Mouse (Mus musculus) cerebellum, adult 2 months (tissue): Measurements from ENCODE around the gene Usf3. TPM values are rescaled to one million over a fixed set of nuclear protein-coding genes. Genes with fewer than 3 reads are reported as not detected.

ENCODE experiments used
- DNase-seq, 2 experiments: peaks; one replicate each; pipeline ENCODE4 v3.0.0; 2021
- H3K27ac ChIP-seq: fragments of 200-500 bp; 2 replicates; pipeline ENCODE4 v1.5.1; 2012; ENCODE audit warnings: low read length, control low read depth, inconsistent platforms; ENCODE audit not compliant: insufficient read depth
- H3K27me3 ChIP-seq: fragments of 200-500 bp; 2 replicates; pipeline ENCODE4 v1.6.1; 2012; ENCODE audit warnings: inconsistent platforms, mild to moderate bottlenecking, low read length, moderate library complexity; ENCODE audit not compliant: control insufficient read depth, insufficient read depth
- H3K4me1 ChIP-seq: fragments of 200-500 bp; 2 replicates; pipeline ENCODE4 v1.6.1; 2011; ENCODE audit warnings: low read length; ENCODE audit not compliant: control insufficient read depth, insufficient read depth
- H3K4me3 ChIP-seq: fragments of 200-500 bp; replicated peaks from 2 replicates; pipeline ENCODE3; 2011; ENCODE audit warnings: mild to moderate bottlenecking, low read depth, low read length, control low read depth; ENCODE audit not compliant: insufficient read depth
- CTCF ChIP-seq: fragments of 200-500 bp; IDR thresholded peaks from 2 replicates; pipeline ENCODE4 v1.5.1; 2011; ENCODE audit warnings: low read depth, mild to moderate bottlenecking, control low read depth, low read length, moderate library complexity, borderline replicate concordance; ENCODE audit not compliant: insufficient read depth
- POLR2A ChIP-seq: fragments of 200-500 bp; IDR thresholded peaks from 2 replicates; pipeline ENCODE4 v1.6.1; 2011; ENCODE audit warnings: low read length, control low read depth, borderline replicate concordance; ENCODE audit not compliant: insufficient read depth
- WGBS: fragments of 180-500 bp; shearing (Covaris S2); methylation state at CpG from one replicate; pipeline ENCODE4 v1.1.7; 2018; 5-methylcytosine and 5-hydroxymethylcytosine counted together
- polyA plus RNA-seq: library from polyadenylated mRNA; depleted of rRNA; stranded (reverse); fragments of >200 nt; gene quantifications from 2 replicates; pipeline ENCODE4 v1.2.3, GENCODE M21; 2012

The Usf3 gene
- polyA plus RNA-seq, 1 experiment: 14.2 TPM

DNA sequence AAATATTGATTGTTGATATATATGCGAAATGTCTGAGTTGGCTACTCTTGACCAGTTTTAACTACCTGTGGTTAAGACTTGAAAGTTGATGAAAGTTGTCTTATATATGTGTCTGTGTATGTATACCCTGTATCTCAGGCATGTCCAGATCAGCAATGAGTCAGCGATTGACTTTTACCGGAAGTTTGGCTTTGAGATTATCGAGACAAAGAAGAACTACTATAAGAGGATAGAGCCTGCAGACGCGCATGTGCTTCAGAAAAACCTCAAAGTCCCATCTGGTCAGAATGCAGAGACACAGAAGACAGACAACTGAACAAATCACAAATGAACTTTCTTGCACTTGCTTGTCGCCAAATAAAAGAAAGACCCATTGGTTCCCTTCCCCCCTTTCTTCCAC lies 13.7 kb upstream of the Usf3 start:
- no peak for TF ChIP-seq POLR2A
- TF ChIP-seq CTCF: no peak
- 94% methylated on average over 7 of the region's 7 CpGs for WGBS
- H3K27me3 ChIP-seq: no peaks in the 10 kb centered on the region
- H3K4me1 ChIP-seq: no peaks in the 10 kb centered on the region
- no peak overlapping the region for H3K27ac ChIP-seq
- no peak overlapping the region for H3K4me3 ChIP-seq
- no peak for DNase-seq

DNA sequence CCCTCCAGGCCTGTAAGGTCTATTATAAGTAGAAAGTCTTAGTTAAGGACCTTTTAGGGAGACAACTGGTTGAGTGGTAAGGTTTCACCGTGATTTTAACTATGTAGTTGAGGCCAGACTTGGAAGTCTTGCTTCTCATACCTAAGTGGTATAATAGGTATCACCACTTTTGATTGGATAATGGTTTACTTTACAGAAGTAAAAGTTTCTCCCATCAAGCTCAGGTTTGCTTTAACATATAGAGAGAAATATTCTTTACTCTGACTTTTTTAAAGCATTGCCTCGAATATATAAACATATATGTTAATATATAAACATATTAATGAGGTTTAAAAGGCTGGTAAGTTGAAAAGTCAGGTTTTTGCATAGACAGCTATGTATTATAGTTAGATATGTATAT lies 9.2 kb upstream of the Usf3 start:
- no peaks in the 10 kb centered on the region for H3K4me1 ChIP-seq
- 92% methylated on average over 2 of the region's 2 CpGs for WGBS
- no peak for DNase-seq
- no peak for TF ChIP-seq CTCF
- TF ChIP-seq POLR2A: no peak
- no peak overlapping the region for H3K4me3 ChIP-seq
- no peaks in the 10 kb centered on the region for H3K27me3 ChIP-seq
- no peak overlapping the region for H3K27ac ChIP-seq

DNA sequence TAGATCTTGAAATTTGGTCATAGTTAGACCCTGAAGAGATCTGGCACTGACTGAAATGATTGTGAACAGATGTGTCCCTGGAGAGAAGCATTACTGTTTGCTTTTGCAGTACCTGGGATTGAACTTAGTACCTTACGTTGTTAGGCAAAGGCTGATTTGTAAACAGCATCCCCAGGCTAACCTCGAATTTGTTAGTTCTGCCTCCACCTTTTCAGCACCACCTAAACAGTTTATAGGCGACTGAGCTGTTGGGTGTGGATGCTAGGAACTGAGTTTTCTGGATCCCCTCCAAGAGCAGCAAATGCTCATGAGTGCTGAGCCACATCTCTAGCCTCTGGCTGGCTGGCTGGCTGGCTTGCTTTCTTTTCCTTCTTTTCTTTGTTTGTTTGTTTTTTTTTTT lies 7.9 kb upstream of the Usf3 start:
- no peak for DNase-seq
- no peaks in the 10 kb centered on the region for H3K4me1 ChIP-seq
- H3K4me3 ChIP-seq: no peak overlapping the region
- H3K27me3 ChIP-seq: no peaks in the 10 kb centered on the region
- TF ChIP-seq POLR2A (no peak), CTCF (no peak)
- WGBS: 59% methylated on average over 3 of the region's 3 CpGs
- H3K27ac ChIP-seq: no peak overlapping the region

GRCm38 (mm10) chr16:44168990-44169389 lies 4.1 kb upstream of the Usf3 start:
- WGBS: 87% methylated on average over 4 of the region's 4 CpGs
- no peaks in the 10 kb centered on the region for H3K4me1 ChIP-seq
- TF ChIP-seq POLR2A (no peak), CTCF (no peak)
- DNase-seq: no peak
- H3K27ac ChIP-seq: no peak overlapping the region
- H3K27me3 ChIP-seq: no peaks in the 10 kb centered on the region
- H3K4me3 ChIP-seq: no peak overlapping the region

DNA sequence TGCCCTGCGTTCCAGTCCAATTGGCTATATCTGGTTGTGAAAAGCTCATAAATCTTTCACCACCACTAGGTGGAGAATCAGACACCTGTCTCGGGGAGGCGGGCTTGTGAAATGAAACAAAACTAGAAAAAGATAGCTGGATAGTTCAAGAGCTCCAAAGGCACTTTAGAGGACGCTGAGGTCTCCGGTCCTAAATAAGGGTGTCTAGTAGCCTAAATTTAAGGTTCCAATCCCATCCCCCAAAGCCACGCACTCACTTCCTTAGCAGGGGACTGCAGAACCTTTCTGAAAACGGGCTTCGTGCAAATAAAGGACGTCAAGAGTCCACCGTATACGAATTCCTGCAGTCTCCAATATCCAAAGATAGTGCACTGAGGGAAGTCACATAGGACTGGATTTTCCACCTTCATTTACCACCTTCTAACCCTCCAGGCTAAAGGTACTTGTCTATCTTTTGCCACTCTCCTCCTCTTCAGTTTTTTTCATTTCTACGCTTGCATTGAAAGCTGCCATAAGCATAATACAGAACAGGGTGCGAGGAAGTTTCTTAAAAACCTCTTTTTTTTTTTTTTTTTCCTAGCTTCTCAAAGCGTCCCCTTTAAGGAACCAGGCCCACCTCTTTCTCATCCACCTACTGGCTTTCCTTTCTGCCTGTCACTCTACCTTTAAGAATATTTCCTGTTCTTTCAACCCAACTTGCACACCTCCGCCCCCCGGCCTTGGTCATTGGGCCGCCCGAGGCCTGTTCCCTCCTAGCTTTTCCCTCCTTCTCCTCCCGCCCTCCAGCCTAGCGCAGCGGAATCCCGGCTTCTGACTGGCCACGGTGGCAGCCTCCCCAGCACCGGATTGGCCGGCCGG lies 520 bp upstream of the Usf3 start:
- peak overlapping the region; percentile 87 for H3K27ac ChIP-seq
- no peaks in the 10 kb centered on the region for H3K27me3 ChIP-seq
- H3K4me1 ChIP-seq: peaks cover 5% of the 10 kb centered on the region; the same call in 1 of the 2 replicates
- peak overlapping the region; percentile 90 for H3K4me3 ChIP-seq
- DNase-seq: peak; percentile 98 to 100
- TF ChIP-seq CTCF: peak; percentile 49; the same call in 1 of the 2 replicates
- no peak for TF ChIP-seq POLR2A
- WGBS: under 1% methylated on average over 26 of the region's 26 CpGs

- H3K4me3 ChIP-seq: peak overlapping the region; percentile 64
- no peak for DNase-seq
- H3K27me3 ChIP-seq: no peaks in the 10 kb centered on the region
- TF ChIP-seq POLR2A (no peak), CTCF (no peak)
- no peak overlapping the region for H3K27ac ChIP-seq
- H3K4me1 ChIP-seq: peaks cover 5% of the 10 kb centered on the region; the same call in 1 of the 2 replicates
- 9% methylated on average over 7 of the region's 7 CpGs for WGBS
These were observed 1.0 kb downstream of the Usf3 start for GRCm38 (mm10) chr16:44173966-44174530.

DNA sequence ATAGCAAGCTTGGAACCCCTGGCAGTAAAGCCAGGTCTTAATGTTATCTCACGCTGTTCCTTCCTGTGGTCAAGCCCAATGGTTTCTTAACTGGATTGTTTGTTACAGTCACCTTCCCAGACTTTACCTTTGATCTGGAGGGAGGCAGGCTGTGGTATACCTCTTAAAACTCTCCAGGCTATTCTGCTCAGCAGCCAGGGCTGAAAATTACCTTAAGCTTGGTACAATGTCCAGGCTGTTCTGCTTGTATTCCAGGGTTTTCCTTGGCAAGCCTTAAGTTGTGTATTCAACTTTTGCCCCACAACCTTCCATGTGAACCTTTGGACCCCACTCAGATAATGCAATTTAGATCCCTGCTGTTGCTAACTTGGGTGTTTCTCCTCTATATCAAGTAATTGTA lies 2.0 kb downstream of the Usf3 start:
- 60% methylated on average over 1 of the region's 1 CpGs for WGBS

GRCm38 (mm10) chr16:44176511-44176910 lies 3.5 kb downstream of the Usf3 start:
- WGBS: 94% methylated on average over 2 of the region's 2 CpGs
- no peak for DNase-seq
- TF ChIP-seq POLR2A: no peak
- no peak for TF ChIP-seq CTCF
- no peak overlapping the region for H3K4me3 ChIP-seq
- peaks cover 5% of the 10 kb centered on the region; the same call in 1 of the 2 replicates for H3K4me1 ChIP-seq
- no peak overlapping the region for H3K27ac ChIP-seq
- no peaks in the 10 kb centered on the region for H3K27me3 ChIP-seq

More for the DNA sequence above, 2.0 kb downstream of the Usf3 start:
- TF ChIP-seq CTCF (no peak), POLR2A (no peak)
- Histone ChIP-seq H3K27ac (no peak overlapping the region), H3K4me1 (peaks cover 5% of the 10 kb centered on the region; the same call in 1 of the 2 replicates), H3K4me3 (no peak overlapping the region), H3K27me3 (no peaks in the 10 kb centered on the region)
- no peak for DNase-seq
